Mouse (Mus musculus) kidney, adult 2 months (tissue): ENCODE results near the gene Mtmr1.

Experiments used
- CTCF ChIP-seq: fragments of 200-500 bp; conservative IDR thresholded peaks from 2 replicates; pipeline ENCODE4 v1.5.1; 2011; ENCODE audit warnings: low read depth, mild to moderate bottlenecking, control low read depth, low read length, moderate library complexity, mixed read lengths; ENCODE audit not compliant: insufficient read depth, insufficient read length
- POLR2A ChIP-seq: fragments of 200-500 bp; IDR thresholded peaks from one replicate; pipeline ENCODE4 v1.6.1; 2011; ENCODE audit warnings: low read depth, low read length, control low read depth

GRCm38 (mm10) chrX:71364062-71364461 is 498 bp upstream of the Mtmr1 start:
- TF ChIP-seq CTCF = no peak
- TF ChIP-seq POLR2A = no peak
